Mouse (Mus musculus) kidney, adult 8-10 months (tissue): ENCODE measurements around the gene Cyp2d22.
A peak's percentile ranks its signal among the peaks of the same experiment; 100 is the strongest.

Experiments
- DNase-seq, 2 experiments: peaks; one replicate each; pipeline ENCODE4 v3.0.0; 2022

The Cyp2d22 gene

GRCm38 (mm10) chr15:82375855-82376254 lies 4.2 kb downstream of the Cyp2d22 start:
- no peak for DNase-seq

- DNase-seq: no peak
Observed at GRCm38 (mm10) chr15:82374437-82374836, 5.6 kb downstream of the Cyp2d22 start.

- DNase-seq: no peak
Observed at GRCm38 (mm10) chr15:82372991-82373390, 7.1 kb downstream of the Cyp2d22 start.

GRCm38 (mm10) chr15:82372446-82372845 lies 7.6 kb downstream of the Cyp2d22 start:
- DNase-seq: no peak

- DNase-seq: peak in 1 of 2 experiments; percentile 0
Observed at GRCm38 (mm10) chr15:82368851-82369250, 11.2 kb downstream of the Cyp2d22 start.

GRCm38 (mm10) chr15:82368146-82368545 lies 11.9 kb downstream of the Cyp2d22 start:
- peak in 1 of 2 experiments; percentile 0 for DNase-seq

- DNase-seq: peak in 1 of 2 experiments; percentile 1
Observed at GRCm38 (mm10) chr15:82364561-82364960, 15.5 kb downstream of the Cyp2d22 start.

GRCm38 (mm10) chr15:82363801-82364200 lies 16.3 kb downstream of the Cyp2d22 start:
- peak in 1 of 2 experiments; percentile 0 for DNase-seq

GRCm38 (mm10) chr15:82362234-82362633 lies 17.8 kb downstream of the Cyp2d22 start:
- peak in 1 of 2 experiments; percentile 25 for DNase-seq

GRCm38 (mm10) chr15:82361459-82362018 lies 18.5 kb downstream of the Cyp2d22 start:
- peak in 1 of 2 experiments; percentile 45 for DNase-seq

- peak; percentile 58 to 73 for DNase-seq
Observed at GRCm38 (mm10) chr15:82358431-82359260, 21.4 kb downstream of the Cyp2d22 start.

- peak; percentile 96 to 97 for DNase-seq
Observed at GRCm38 (mm10) chr15:82354126-82354945, 25.7 kb downstream of the Cyp2d22 start, which contains the start of gene Ndufa6. Gene Ndufa6 (minus strand): TSS chr15:82354322.

GRCm38 (mm10) chr15:82353745-82354113 lies 26.3 kb downstream of the Cyp2d22 start:
- no peak for DNase-seq

GRCm38 (mm10) chr15:82353078-82353744 lies 26.8 kb downstream of the Cyp2d22 start:
- DNase-seq: no peak

- no peak for DNase-seq
Observed at GRCm38 (mm10) chr15:82351480-82351879, 28.6 kb downstream of the Cyp2d22 start.

GRCm38 (mm10) chr15:82350349-82350748 lies 29.7 kb downstream of the Cyp2d22 start:
- no peak for DNase-seq

- no peak for DNase-seq
Observed at GRCm38 (mm10) chr15:82348999-82349341, 31.1 kb downstream of the Cyp2d22 start.

GRCm38 (mm10) chr15:82348258-82348998 lies 31.6 kb downstream of the Cyp2d22 start:
- DNase-seq: no peak

GRCm38 (mm10) chr15:82347852-82348251 lies 32.2 kb downstream of the Cyp2d22 start:
- no peak for DNase-seq

GRCm38 (mm10) chr15:82347303-82347676 lies 32.8 kb downstream of the Cyp2d22 start:
- no peak for DNase-seq

GRCm38 (mm10) chr15:82346580-82347302 lies 33.3 kb downstream of the Cyp2d22 start:
- DNase-seq: no peak
